Mouse (Mus musculus) cerebellum, adult 2 months (tissue): ENCODE data around the gene Cped1.

Experiments used
- CTCF ChIP-seq: fragments of 200-500 bp; IDR thresholded peaks from 2 replicates; pipeline ENCODE4 v1.5.1; 2011; ENCODE audit warnings: low read depth, mild to moderate bottlenecking, control low read depth, low read length, moderate library complexity, borderline replicate concordance; ENCODE audit not compliant: insufficient read depth
- POLR2A ChIP-seq: fragments of 200-500 bp; IDR thresholded peaks from 2 replicates; pipeline ENCODE4 v1.6.1; 2011; ENCODE audit warnings: low read length, control low read depth, borderline replicate concordance; ENCODE audit not compliant: insufficient read depth

DNA sequence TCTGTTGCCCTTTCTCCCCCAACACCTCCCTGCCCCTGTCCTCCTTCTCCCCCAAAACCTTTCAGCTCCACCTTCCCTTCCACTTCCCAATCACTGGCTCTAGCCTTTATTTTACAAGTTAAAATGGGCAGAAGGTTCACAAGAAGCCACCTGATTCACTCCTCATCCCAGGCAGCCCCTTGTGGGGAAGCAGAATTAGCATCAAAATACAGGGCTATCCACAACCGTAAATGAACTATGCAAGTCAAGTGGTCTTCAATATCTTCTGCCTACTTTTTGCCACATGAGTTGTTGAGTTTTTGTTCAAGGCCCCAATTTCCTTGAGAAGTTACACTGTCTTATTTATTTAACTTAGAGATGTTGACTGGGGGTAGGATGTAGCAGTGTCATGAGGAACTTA, 131.0 kb downstream of the Cped1 start:
- TF ChIP-seq POLR2A (no peak), CTCF (no peak)
